Mouse (Mus musculus) MEL (cell line): ENCODE results near the gene Tgm3.

Experiments used
- CTCF ChIP-seq, 3 experiments: IDR thresholded peaks in 2 of 3; conservative IDR thresholded peaks in 1 of 3; 2 replicates each; pipeline ENCODE4 v1.5.1; 2011 to 2012; ENCODE audit warnings: low read length in 3 of 3, low read depth in 2 of 3, mild to moderate bottlenecking in 2 of 3, improper control_type of control experiment in 1 of 3, inconsistent platforms in 1 of 3, mixed read lengths in 1 of 3, moderate library complexity in 1 of 3; ENCODE audit not compliant: control insufficient read depth in 1 of 3, insufficient read depth in 1 of 3, poor library complexity in 1 of 3, severe bottlenecking in 1 of 3
- GATA1 ChIP-seq: IDR thresholded peaks from 2 replicates; pipeline ENCODE4 v1.6.1; 2011; ENCODE audit warnings: low read depth, low read length, improper control_type of control experiment
- MYB ChIP-seq: IDR thresholded peaks from 2 replicates; pipeline ENCODE4 v1.6.1; 2011; ENCODE audit warnings: mild to moderate bottlenecking, low read depth, low read length, improper control_type of control experiment
- POLR2AphosphoS5 ChIP-seq: IDR thresholded peaks from 2 replicates; pipeline ENCODE4 v1.6.1; 2012; ENCODE audit warnings: low read depth, borderline replicate concordance, mild to moderate bottlenecking, inconsistent platforms, low read length, moderate library complexity, mixed read lengths
- USF2 ChIP-seq, 2 experiments: IDR thresholded peaks; 2 replicates each; pipeline ENCODE4 v1.6.1; 2011 to 2012; ENCODE audit warnings: improper control_type of control experiment in 2 of 2, low read length in 2 of 2, borderline replicate concordance in 1 of 2, inconsistent platforms in 1 of 2, low read depth in 1 of 2, mild to moderate bottlenecking in 1 of 2; ENCODE audit not compliant: insufficient read depth in 1 of 2

DNA sequence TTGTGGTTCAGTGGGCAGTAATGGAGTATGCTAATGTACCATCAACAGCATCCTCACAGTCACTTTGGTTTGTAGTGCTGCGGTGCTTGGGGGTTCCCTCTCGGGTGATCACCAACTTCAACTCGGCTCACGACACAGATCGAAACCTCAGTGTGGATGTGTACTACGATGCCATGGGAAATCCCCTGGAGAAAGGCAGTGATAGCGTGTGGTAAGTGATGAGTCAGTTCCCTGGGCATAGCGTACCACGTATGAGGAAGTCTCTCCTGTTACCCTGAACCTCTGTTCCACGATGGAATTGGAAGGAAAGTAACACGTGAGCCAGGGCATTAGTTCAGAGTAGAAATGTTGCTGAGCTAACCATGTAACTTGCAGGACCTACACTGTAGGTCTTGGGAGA is 17.7 kb downstream of the Tgm3 start:
- no peak for TF ChIP-seq GATA1
- no peak for TF ChIP-seq CTCF (IDR thresholded peaks at IDR 0.05 in 2 of 3, conservative IDR thresholded peaks at IDR 0.05 in 1 of 3; ENCODE audit: control insufficient read depth in 1 of 3, insufficient read depth in 1 of 3, low read depth in 2 of 3, low read length in 3 of 3, poor library complexity in 1 of 3, severe bottlenecking in 1 of 3)
- no peak for TF ChIP-seq USF2 (IDR thresholded peaks at IDR 0.05; ENCODE audit: borderline replicate concordance in 1 of 2, insufficient read depth in 1 of 2, low read depth in 1 of 2, low read length in 2 of 2)
- TF ChIP-seq MYB: no peak
- TF ChIP-seq POLR2AphosphoS5: no peak
